Mouse (Mus musculus): ENCODE measurements at regions not wholly inside any gene's neighbourhood (a gene's known extent, or its start where the extent isn't known, plus 50 kb on each side); places are given as distances from the start of the nearest gene placed in this dataset.

- peak in 1 of 2 experiments; percentile 55 for DNase-seq (ENCODE audit: low spot score in 2 of 2)
Measured at GRCm38 (mm10) chr19:51648586-51649158, 615.4 kb upstream of the Ins1 start.

GRCm38 (mm10) chr19:51660186-51660585, 603.9 kb upstream of the Ins1 start:
- DNase-seq (ENCODE audit: low spot score in 2 of 2) = no peak

- no peak for DNase-seq (ENCODE audit: low spot score in 2 of 2)
Measured at GRCm38 (mm10) chr19:51666626-51667025, 597.5 kb upstream of the Ins1 start.

GRCm38 (mm10) chr19:51675706-51676105, 588.4 kb upstream of the Ins1 start:
- no peak for DNase-seq (ENCODE audit: low spot score in 2 of 2)

All from layer of hippocampus, postnatal 14 days (tissue).